Mouse (Mus musculus) olfactory bulb, adult 2 months (tissue): ENCODE results near the gene Pced1b. TPM values are rescaled to one million over a fixed set of nuclear protein-coding genes. Genes with fewer than 3 reads are reported as not detected.
"Not testable (repeated sequence)": the region's sequence is repeated elsewhere in the genome, so short reads cannot be mapped to it uniquely, and the experiment has no call there.

Source experiments
- H3K27ac ChIP-seq: fragments of 200-500 bp; 2 replicates; pipeline ENCODE4 v1.5.1; 2012; ENCODE audit warnings: low read depth, low read length; ENCODE audit not compliant: insufficient read depth
- H3K4me1 ChIP-seq: fragments of 200-500 bp; 2 replicates; pipeline ENCODE4 v1.6.1; 2012; ENCODE audit warnings: low read length; ENCODE audit not compliant: control insufficient read depth, insufficient read depth
- H3K4me3 ChIP-seq: fragments of 200-500 bp; 2 replicates; pipeline ENCODE4 v1.5.1; 2012; ENCODE audit warnings: mild to moderate bottlenecking, low read depth, low read length, moderate library complexity; ENCODE audit not compliant: insufficient read depth
- CTCF ChIP-seq: fragments of 200-500 bp; IDR thresholded peaks from 2 replicates; pipeline ENCODE4 v1.5.1; 2012; ENCODE audit warnings: low read depth, mild to moderate bottlenecking, low read length, moderate library complexity; ENCODE audit not compliant: insufficient read depth
- POLR2A ChIP-seq: fragments of 200-500 bp; IDR thresholded peaks from 2 replicates; pipeline ENCODE4 v1.6.1; 2012; ENCODE audit warnings: mild to moderate bottlenecking, low read depth, low read length, moderate library complexity; ENCODE audit not compliant: insufficient read depth
- WGBS: fragments of 180-500 bp; shearing (Covaris S2); methylation state at CpG from one replicate; pipeline ENCODE4 v1.1.7; 2018; 5-methylcytosine and 5-hydroxymethylcytosine counted together
- polyA plus RNA-seq: library from polyadenylated mRNA; stranded (reverse); fragments of >200 nt; gene quantifications from 2 replicates; pipeline ENCODE4 v1.2.4, GENCODE M21; 2012; ENCODE audit warnings: low replicate concordance; ENCODE audit not compliant: missing spikeins, insufficient read depth, insufficient read length

Pced1b gene
- polyA plus RNA-seq, 1 experiment, result not detected

- WGBS, result 86% methylated on average over 7 of the region's 7 CpGs
- H3K4me1 ChIP-seq, result peaks cover 4% of the 10 kb centered on the region
- TF ChIP-seq CTCF (no peak), POLR2A (no peak)
- H3K27ac ChIP-seq, result no peak overlapping the region
- H3K4me3 ChIP-seq, result no peak overlapping the region
Measured at GRCm38 (mm10) chr15:97368631-97369030, 121.7 kb downstream of the Pced1b start.

GRCm38 (mm10) chr15:97369144-97369543 is 122.2 kb downstream of the Pced1b start:
- WGBS, result 94% methylated on average over 10 of the region's 10 CpGs
- no peak overlapping the region for H3K4me3 ChIP-seq
- H3K27ac ChIP-seq, result no peak overlapping the region
- TF ChIP-seq POLR2A, result no peak
- no peak for TF ChIP-seq CTCF
- H3K4me1 ChIP-seq, result peaks cover 4% of the 10 kb centered on the region

- TF ChIP-seq CTCF (no peak), POLR2A (no peak)
- WGBS, result 97% methylated on average over 7 of the region's 7 CpGs
- H3K4me3 ChIP-seq, result no peak overlapping the region
- peaks cover 4% of the 10 kb centered on the region for H3K4me1 ChIP-seq
- no peak overlapping the region for H3K27ac ChIP-seq
Measured at GRCm38 (mm10) chr15:97370880-97371279, 124.0 kb downstream of the Pced1b start.

GRCm38 (mm10) chr15:97372043-97372442 is 125.1 kb downstream of the Pced1b start:
- H3K4me3 ChIP-seq, H3K4me1 ChIP-seq, H3K27ac ChIP-seq: not testable (repeated sequence)
- WGBS, result 80% methylated on average over 3 of the region's 3 CpGs

GRCm38 (mm10) chr15:97372611-97373131 is 125.8 kb downstream of the Pced1b start:
- TF ChIP-seq CTCF (no peak), POLR2A (no peak)
- Histone ChIP-seq H3K4me3 (no peak overlapping the region), H3K4me1 (peaks cover 4% of the 10 kb centered on the region), H3K27ac (no peak overlapping the region)
- WGBS, result 83% methylated on average over 6 of the region's 6 CpGs

GRCm38 (mm10) chr15:97373203-97374084 is 126.5 kb downstream of the Pced1b start:
- WGBS, result 53% methylated on average over 24 of the region's 25 CpGs
- no peak overlapping the region for H3K27ac ChIP-seq
- TF ChIP-seq CTCF (no peak), POLR2A (no peak)
- no peak overlapping the region for H3K4me3 ChIP-seq
- peaks cover 4% of the 10 kb centered on the region for H3K4me1 ChIP-seq

GRCm38 (mm10) chr15:97374085-97374844 is 127.4 kb downstream of the Pced1b start:
- Histone ChIP-seq H3K4me3 (no peak overlapping the region), H3K4me1 (peaks cover 4% of the 10 kb centered on the region), H3K27ac (no peak overlapping the region)
- 90% methylated on average over 8 of the region's 8 CpGs for WGBS
- TF ChIP-seq POLR2A, result no peak
- no peak for TF ChIP-seq CTCF

GRCm38 (mm10) chr15:97374845-97375720 is 128.2 kb downstream of the Pced1b start:
- TF ChIP-seq POLR2A (no peak), CTCF (no peak)
- Histone ChIP-seq H3K4me1 (peaks cover 4% of the 10 kb centered on the region), H3K4me3 (no peak overlapping the region), H3K27ac (no peak overlapping the region)
- 95% methylated on average over 15 of the region's 15 CpGs for WGBS
